Comparison of ENCODE assay signal across 9 mouse cellular contexts in the genomic region with DNA sequence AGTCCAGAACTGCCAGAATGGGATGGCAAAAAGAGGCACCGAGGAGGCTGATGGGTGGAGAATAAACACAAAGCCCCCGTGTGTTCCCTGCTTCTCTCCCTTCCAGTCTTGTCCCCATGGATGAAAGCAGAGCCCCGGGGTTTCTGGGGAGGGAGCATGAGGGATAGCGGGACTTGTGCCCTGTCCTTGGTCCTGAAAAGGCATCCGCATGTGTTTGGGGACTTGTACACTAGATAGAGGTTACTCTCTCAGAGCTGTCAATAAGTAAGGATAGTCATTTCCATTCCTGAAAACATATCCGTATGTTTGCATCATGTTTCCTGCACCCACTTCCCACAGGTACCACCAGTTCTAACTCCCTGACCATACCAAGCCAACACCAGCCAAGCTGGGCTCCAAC. TPM values are rescaled to one million over a fixed set of nuclear protein-coding genes. Genes with fewer than 3 reads are reported as not detected.
DNase-seq lines count a peak whose midpoint lies in the region; ATAC-seq and TF ChIP-seq lines count a peak whose summit lies in the region.
"Had no signal": no experiment of that assay in that cellular context is flagged by ENCODE, and none has a peak within 500 bp of the region (broad histone marks: within the 10 kb centered on the region; RNA-seq: fewer than 3 reads in every experiment).

No protein-coding gene starts in this region.

- ATAC-seq in lung, embryonic 14.5 days (ENCODE audit: insufficient read depth) = no peak
- ATAC-seq in hindbrain, embryonic 12.5 days (ENCODE audit: low FRiP score) = no peak

- TF ChIP-seq CTCF in lung, embryonic 14.5 days (IDR thresholded peaks at IDR 0.05; ENCODE audit: low read depth) = no peak
- TF ChIP-seq CTCF in lung, adult 2 months (IDR thresholded peaks at IDR 0.05; ENCODE audit: insufficient read depth, low read length) = no peak

- no peak for TF ChIP-seq POLR2A in lung, adult 2 months (IDR thresholded peaks at IDR 0.05; ENCODE audit: borderline replicate concordance, extremely low read depth, low read depth, low read length)

- no peak overlapping the region for H3K4me3 ChIP-seq in lung, embryonic 14.5 days (ENCODE audit: low read depth, low read length)
- H3K4me3 ChIP-seq in lung, adult 2 months (replicated peaks; ENCODE audit: extremely low read depth, low read depth, low read length) = no peak overlapping the region
- H3K4me3 ChIP-seq in hindbrain, embryonic 12.5 days = peak overlapping the region; percentile 75
- H3K4me3 ChIP-seq: lung, embryonic 15.5 days had no signal

- H3K9me3 ChIP-seq in lung, embryonic 14.5 days (ENCODE audit: low read depth, low read length) = no peaks in the 10 kb centered on the region
- no peaks in the 10 kb centered on the region for H3K9me3 ChIP-seq in hindbrain, embryonic 12.5 days (replicated peaks)
- H3K9me3 ChIP-seq: embryonic facial prominence, embryonic 15.5 days; lung, embryonic 15.5 days had no signal

- no peak overlapping the region for H3K27ac ChIP-seq in lung, embryonic 14.5 days (ENCODE audit: low read depth)
- no peak overlapping the region for H3K27ac ChIP-seq in hindbrain, embryonic 12.5 days
- H3K27ac ChIP-seq: embryonic facial prominence, embryonic 15.5 days; lung, embryonic 15.5 days had no signal

- 4% methylated on average over 6 of the region's 6 CpGs for WGBS in lung, embryonic 14.5 days
- WGBS in lung, adult 2 months = 5% methylated on average over 6 of the region's 6 CpGs
- 9% methylated on average over 6 of the region's 6 CpGs for WGBS in hindbrain, embryonic 12.5 days

- 0 out of 2 replicates have a peak, but pooled peaks cover 4% of the 10 kb centered on the region for H3K4me1 ChIP-seq in lung, embryonic 14.5 days (ENCODE audit: insufficient read depth)
- peaks cover 5% of the 10 kb centered on the region; the same call in 1 of the 2 replicates for H3K4me1 ChIP-seq in lung, adult 2 months (ENCODE audit: control insufficient read depth, insufficient read depth, low read length)
- peaks cover 28% of the 10 kb centered on the region for H3K4me1 ChIP-seq in hindbrain, embryonic 12.5 days

- H3K9ac ChIP-seq in lung, embryonic 14.5 days = no peak overlapping the region
- peak overlapping the region; percentile 89 for H3K9ac ChIP-seq in hindbrain, embryonic 12.5 days
- H3K9ac ChIP-seq: embryonic facial prominence, embryonic 15.5 days; lung, embryonic 15.5 days had no signal

- DNase-seq in lung, embryonic 14.5 days = peak; percentile 87
- DNase-seq in lung, adult 2 months = no peak
- peak; percentile 46 for DNase-seq in c-Kit-positive CD71-positive TER-119-negative erythroid progenitor cells, embryonic 14.5 days (ENCODE audit: low read depth)
- peak; percentile 49 for DNase-seq in naive thymus-derived CD4-positive, alpha-beta T cell, adult 2 months (ENCODE audit: low read depth)
- no peak for DNase-seq in left cerebral cortex, adult 11 months (ENCODE audit: low spot score)
- DNase-seq in cerebellum, postnatal 4 days (ENCODE audit: low spot score in 2 of 2) = no peak

- no peak overlapping the region for H3K4me2 ChIP-seq in lung, embryonic 14.5 days
- H3K4me2 ChIP-seq in hindbrain, embryonic 12.5 days (replicated peaks) = peak overlapping the region; percentile 92

- peaks cover 65% of the 10 kb centered on the region for H3K27me3 ChIP-seq in lung, embryonic 14.5 days (ENCODE audit: insufficient read depth, low read length)
- peaks cover 51% of the 10 kb centered on the region for H3K27me3 ChIP-seq in hindbrain, embryonic 12.5 days

- no peaks in the 10 kb centered on the region for H3K36me3 ChIP-seq in lung, embryonic 14.5 days (ENCODE audit: insufficient read depth)
- H3K36me3 ChIP-seq in hindbrain, embryonic 12.5 days = no peaks in the 10 kb centered on the region
- H3K36me3 ChIP-seq: embryonic facial prominence, embryonic 15.5 days; lung, embryonic 15.5 days had no signal

RNA-seq across cellular contexts. Expression of a gene that starts 1.6 kb away (rescaled TPM):
- 1.2 and 1.4 TPM in 2 replicates for polyA plus RNA-seq in lung, embryonic 14.5 days (2014; fragmentation: Nextera tagmentation; extraction: Ambion mirVana)
- 0.52 and 0.65 TPM in 2 replicates for polyA plus RNA-seq in lung, adult 2 months (2012; rRNA removed)
- polyA plus RNA-seq in hindbrain, embryonic 12.5 days (2016; fragmentation: Nextera tagmentation; extraction: Ambion mirVana) = 33.7 and 35.7 TPM in 2 replicates

RNA-seq across cellular contexts. Expression of a gene that starts 3.0 kb away (rescaled TPM):
- polyA plus RNA-seq in lung, embryonic 14.5 days (2014; fragmentation: Nextera tagmentation; extraction: Ambion mirVana) = 0.20 and 0.50 TPM in 2 replicates
- polyA plus RNA-seq in lung, adult 2 months (2012; rRNA removed) = 25.0 and 30.8 TPM in 2 replicates
- polyA plus RNA-seq in hindbrain, embryonic 12.5 days (2016; fragmentation: Nextera tagmentation; extraction: Ambion mirVana) = 118 and 156 TPM in 2 replicates

RNA-seq across cellular contexts. Expression of a gene that starts 7.3 kb away (rescaled TPM):
- polyA plus RNA-seq in lung, embryonic 14.5 days (2014; fragmentation: Nextera tagmentation; extraction: Ambion mirVana) = not detected in 2 replicates
- 0.11 TPM in 1 of 2 replicates, not detected in the other for polyA plus RNA-seq in lung, adult 2 months (2012; rRNA removed)
- polyA plus RNA-seq in hindbrain, embryonic 12.5 days (2016; fragmentation: Nextera tagmentation; extraction: Ambion mirVana) = not detected in 2 replicates
- polyA plus RNA-seq: embryonic facial prominence, embryonic 15.5 days; lung, embryonic 15.5 days had no signal

RNA-seq across cellular contexts. Expression of a gene that starts 16.1 kb away (rescaled TPM):
- 47.0 and 53.3 TPM in 2 replicates for polyA plus RNA-seq in lung, embryonic 14.5 days (2014; fragmentation: Nextera tagmentation; extraction: Ambion mirVana)
- 9.5 and 12.5 TPM in 2 replicates for polyA plus RNA-seq in lung, adult 2 months (2012; rRNA removed)
- polyA plus RNA-seq in hindbrain, embryonic 12.5 days (2016; fragmentation: Nextera tagmentation; extraction: Ambion mirVana) = 75.2 and 81.1 TPM in 2 replicates

RNA-seq across cellular contexts. Expression of a gene that starts 16.1 kb away (rescaled TPM):
- polyA plus RNA-seq in lung, embryonic 14.5 days (2014; fragmentation: Nextera tagmentation; extraction: Ambion mirVana) = 148 and 153 TPM in 2 replicates
- 39.6 and 50.4 TPM in 2 replicates for polyA plus RNA-seq in lung, adult 2 months (2012; rRNA removed)
- 166 and 176 TPM in 2 replicates for polyA plus RNA-seq in hindbrain, embryonic 12.5 days (2016; fragmentation: Nextera tagmentation; extraction: Ambion mirVana)

Comparison
In these comparisons a context has a peak if more than half of its experiments do, and no peak if none do; other contexts are left out.
1. DNase-seq: peak in lung, embryonic 14.5 days (single experiment), c-Kit-positive CD71-positive TER-119-negative erythroid progenitor cells, embryonic 14.5 days (single experiment) and naive thymus-derived CD4-positive, alpha-beta T cell, adult 2 months (single experiment); none in lung, adult 2 months (single experiment), left cerebral cortex, adult 11 months (single experiment) and cerebellum, postnatal 4 days (0 of 2).
2. RNA of a gene that starts 3.0 kb away (polyA plus RNA-seq): 118 to 156 TPM in hindbrain, embryonic 12.5 days and 25.0 to 30.8 TPM in lung, adult 2 months; 0.20 to 0.50 TPM in lung, embryonic 14.5 days; every median in the first group is over 10 times any median in the second.
3. RNA of a gene that starts 1.6 kb away (polyA plus RNA-seq): 33.7 to 35.7 TPM in hindbrain, embryonic 12.5 days; 1.2 to 1.4 TPM in lung, embryonic 14.5 days and 0.52 to 0.65 TPM in lung, adult 2 months; every median in the first group is over 10 times any median in the second.